Mouse (Mus musculus) C2C12 (cell line): ENCODE results near the gene Sez6l.

Experiments
- CTCF ChIP-seq: IDR thresholded peaks from one replicate; pipeline ENCODE4 v1.5.1; 2011; ENCODE audit not compliant: control insufficient read depth, insufficient read depth, insufficient read length
- MAX ChIP-seq: IDR thresholded peaks from one replicate; pipeline ENCODE4 v1.6.1; 2011; ENCODE audit warnings: mild to moderate bottlenecking, control low read depth
- MYOD1 ChIP-seq: IDR thresholded peaks from one replicate; pipeline ENCODE4 v1.6.1; 2011; ENCODE audit warnings: low read depth; ENCODE audit not compliant: control insufficient read depth, insufficient read length
- USF1 ChIP-seq: IDR thresholded peaks from one replicate; pipeline ENCODE4 v1.6.1; 2011; ENCODE audit warnings: low read depth, mild to moderate bottlenecking, control low read depth, moderate library complexity

DNA sequence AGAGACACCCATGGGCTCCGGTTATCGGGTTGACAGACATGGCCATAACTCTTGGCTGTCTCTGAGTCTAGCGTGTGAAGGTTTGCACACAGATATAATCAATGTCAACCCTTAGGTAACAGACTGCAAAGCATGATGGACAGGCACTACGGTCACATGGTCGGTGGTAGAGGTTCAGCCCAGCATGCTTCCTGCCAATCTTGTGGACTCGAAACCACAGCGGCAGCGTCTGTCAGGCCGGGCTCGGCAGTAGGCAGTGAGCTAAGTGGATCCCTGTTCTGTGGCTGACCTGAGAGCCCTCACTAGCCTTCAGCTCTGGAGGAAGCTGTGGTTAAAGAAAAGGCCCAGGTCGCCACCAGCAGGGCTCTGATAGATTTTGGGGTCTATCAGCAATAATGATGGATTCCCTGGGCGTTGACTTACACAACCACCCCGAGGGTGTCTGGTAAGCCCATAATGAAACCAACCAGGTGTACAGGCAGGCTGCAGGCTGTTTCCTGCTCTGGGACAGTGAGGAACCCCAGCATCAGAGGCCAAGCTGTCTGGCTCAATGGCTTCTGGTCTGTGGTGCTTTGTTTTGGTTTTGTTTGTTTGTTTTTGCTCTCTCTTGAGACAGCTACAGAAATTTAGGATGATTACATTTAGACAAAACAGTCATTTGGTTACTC, 192.0 kb downstream of the Sez6l start:
- TF ChIP-seq CTCF (no peak), MYOD1 (no peak), MAX (no peak), USF1 (no peak)
